In the genomic region with DNA sequence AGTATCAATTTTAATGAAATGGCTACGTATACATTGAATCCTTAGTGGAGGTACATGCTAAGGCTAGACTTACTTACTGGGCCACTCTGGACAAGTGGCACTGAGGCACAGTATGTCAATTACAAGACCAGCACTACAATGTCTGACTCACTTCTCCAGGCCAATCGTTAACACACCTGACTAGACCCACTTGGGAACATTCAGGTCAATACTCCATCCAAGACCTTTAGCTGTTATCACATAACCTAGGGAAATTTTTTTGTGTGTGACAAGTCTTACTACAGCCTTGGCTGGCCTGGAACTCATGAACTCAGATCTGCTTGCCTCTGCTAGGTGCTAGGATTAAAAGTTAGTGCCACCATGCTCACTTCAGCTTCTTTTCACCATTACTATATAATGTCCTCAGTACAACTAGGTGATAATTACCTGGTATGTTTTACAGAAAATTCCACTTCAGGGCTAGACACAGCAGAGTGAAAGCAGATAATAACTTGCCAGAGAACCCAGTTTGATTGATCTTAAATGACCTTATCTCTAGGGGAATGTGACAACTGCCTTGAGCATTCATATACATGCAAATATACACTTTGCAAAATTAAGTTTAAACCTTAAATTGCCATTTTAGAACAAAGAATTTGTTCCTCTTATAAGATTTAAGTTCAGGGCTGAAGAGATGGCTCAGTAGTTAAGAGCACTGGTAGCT, we compare ENCODE assay signal across 16 mouse cellular contexts. TPM values are rescaled to one million over a fixed set of nuclear protein-coding genes. Genes with fewer than 3 reads are reported as not detected.
A peak's percentile ranks its signal among the peaks of the same experiment; 100 is the strongest.
DNase-seq lines count a peak whose midpoint lies in the region; ATAC-seq lines count a peak whose summit lies in the region.
"Had no signal": no experiment of that assay in that cellular context is flagged by ENCODE, and none has a peak within 500 bp of the region (broad histone marks: within the 10 kb centered on the region; RNA-seq: fewer than 3 reads in every experiment).

No protein-coding gene starts in this region.

- H3K9me3 ChIP-seq in heart, embryonic 15.5 days (replicated peaks), result no peaks in the 10 kb centered on the region
- no peaks in the 10 kb centered on the region for H3K9me3 ChIP-seq in heart, embryonic 11.5 days (replicated peaks; ENCODE audit: control insufficient read depth, low read length)
- H3K9me3 ChIP-seq in megakaryocyte, embryonic 14.5 days, result no peaks in the 10 kb centered on the region
- H3K9me3 ChIP-seq: limb, embryonic 13.5 days had no signal

- peaks cover 31% of the 10 kb centered on the region for H3K4me1 ChIP-seq in heart, embryonic 15.5 days (replicated peaks)
- H3K4me1 ChIP-seq in heart, embryonic 11.5 days (ENCODE audit: control insufficient read depth, insufficient read depth, low read length), result 0 out of 2 replicates have a peak, but pooled peaks cover 4% of the 10 kb centered on the region
- peaks cover 16% of the 10 kb centered on the region for H3K4me1 ChIP-seq in megakaryocyte, embryonic 14.5 days

- 71% methylated on average over 2 of the region's 2 CpGs for WGBS in heart, embryonic 15.5 days
- 84% methylated on average over 2 of the region's 2 CpGs for WGBS in heart, embryonic 11.5 days (ENCODE audit: insufficient replicate concordance)

- no peak overlapping the region for H3K4me3 ChIP-seq in heart, embryonic 15.5 days
- H3K4me3 ChIP-seq in heart, embryonic 11.5 days (ENCODE audit: low read depth, low read length), result no peak overlapping the region
- peak overlapping the region; percentile 64 for H3K4me3 ChIP-seq in megakaryocyte, embryonic 14.5 days (replicated peaks)
- H3K4me3 ChIP-seq: limb, embryonic 13.5 days had no signal

- no peak overlapping the region for H3K9ac ChIP-seq in heart, embryonic 15.5 days
- no peak overlapping the region for H3K9ac ChIP-seq in heart, embryonic 11.5 days (ENCODE audit: low read depth, low read length)
- H3K9ac ChIP-seq: limb, embryonic 13.5 days had no signal

- peak; percentile 40 for DNase-seq in Muller cell, postnatal 12 days (ENCODE audit: inconsistent ontology term)
- DNase-seq in splenic B cell, adult 2 months (ENCODE audit: low read depth, low spot score), result peak; percentile 52
- no peak for DNase-seq in thymus, postnatal 4 days
- DNase-seq: adrenal gland, postnatal 14 days; cerebellum, adult 11-12 months; lung, postnatal 36 days; retina, postnatal 1 day; thymus, adult 2 months had no signal

- no peaks in the 10 kb centered on the region for H3K27me3 ChIP-seq in heart, embryonic 15.5 days
- no peaks in the 10 kb centered on the region for H3K27me3 ChIP-seq in heart, embryonic 11.5 days (ENCODE audit: control insufficient read depth, insufficient read depth, low read length)
- no peaks in the 10 kb centered on the region for H3K27me3 ChIP-seq in megakaryocyte, embryonic 14.5 days (replicated peaks)
- no peaks in the 10 kb centered on the region for H3K27me3 ChIP-seq in splenic B cell, adult 2 months (ENCODE audit: control insufficient read depth, insufficient read depth, low read length, poor library complexity, severe bottlenecking)
- H3K27me3 ChIP-seq: limb, embryonic 13.5 days had no signal

- H3K36me3 ChIP-seq in heart, embryonic 15.5 days, result peaks cover 17% of the 10 kb centered on the region
- peaks cover 15% of the 10 kb centered on the region for H3K36me3 ChIP-seq in heart, embryonic 11.5 days (ENCODE audit: control insufficient read depth, insufficient read depth, low read length)
- peaks cover 29% of the 10 kb centered on the region for H3K36me3 ChIP-seq in megakaryocyte, embryonic 14.5 days (replicated peaks; ENCODE audit: low read length)
- H3K36me3 ChIP-seq in splenic B cell, adult 2 months (ENCODE audit: control insufficient read depth, insufficient read depth, low read length, poor library complexity, severe bottlenecking), result peaks cover 12% of the 10 kb centered on the region; the same call in 1 of the 2 replicates

- H3K4me2 ChIP-seq in heart, embryonic 15.5 days, result peak overlapping the region; percentile 45; the same call in 1 of the 2 replicates
- H3K4me2 ChIP-seq in heart, embryonic 11.5 days, result no peak overlapping the region

- no peak overlapping the region for H3K27ac ChIP-seq in heart, embryonic 15.5 days
- no peak overlapping the region for H3K27ac ChIP-seq in heart, embryonic 11.5 days (ENCODE audit: low read depth, low read length)
- H3K27ac ChIP-seq: limb, embryonic 13.5 days had no signal

- no peak for ATAC-seq in heart, embryonic 15.5 days (replicated peaks; ENCODE audit: insufficient number of reproducible peaks, insufficient read depth, low FRiP score, low read depth)
- no peak for ATAC-seq in heart, embryonic 11.5 days (replicated peaks; ENCODE audit: insufficient number of reproducible peaks, low FRiP score, low TSS enrichment)
- ATAC-seq in megakaryocyte, adult 5-6 weeks (ENCODE audit: poor library complexity, severe bottlenecking), result no peak
- ATAC-seq: forebrain, embryonic 16.5 days had no signal

RNA-seq across cellular contexts. Expression of gene Gm10382, which starts 4.5 kb away (rescaled TPM):
- polyA plus RNA-seq in heart, embryonic 15.5 days (2015; fragmentation: Nextera tagmentation; extraction: Ambion mirVana), result 0.30 and 0.48 TPM in 2 replicates
- 0.42 TPM in 1 of 2 replicates, not detected in the other for polyA plus RNA-seq in heart, embryonic 11.5 days (2014; fragmentation: Nextera tagmentation; extraction: Ambion mirVana)
- polyA plus RNA-seq in megakaryocyte, embryonic 14.5 days (2012; ENCODE audit: insufficient read depth, low replicate concordance), result 0.53 and 1.9 TPM in 2 replicates
- total RNA-seq in megakaryocyte, adult 5-6 weeks (2015), result not detected in 2 replicates
- total RNA-seq in megakaryocyte, adult 5-6 weeks (2017), result 0.11 TPM in 1 of 2 replicates, not detected in the other
- total RNA-seq: heart, postnatal 10 days had no signal
- polyA plus RNA-seq: embryonic facial prominence, embryonic 11.5 days had no signal

RNA-seq across cellular contexts. Expression of gene Ubc, which starts 5.3 kb away (rescaled TPM):
- 782 and 963 TPM in 2 replicates for polyA plus RNA-seq in heart, embryonic 15.5 days (2015; fragmentation: Nextera tagmentation; extraction: Ambion mirVana)
- 833 and 922 TPM in 2 replicates for polyA plus RNA-seq in heart, embryonic 11.5 days (2014; fragmentation: Nextera tagmentation; extraction: Ambion mirVana)
- 71.3 and 127 TPM in 2 replicates for polyA plus RNA-seq in megakaryocyte, embryonic 14.5 days (2012; ENCODE audit: insufficient read depth, low replicate concordance)
- total RNA-seq in megakaryocyte, adult 5-6 weeks (2015), result 260 and 265 TPM in 2 replicates
- 355 and 414 TPM in 2 replicates for total RNA-seq in megakaryocyte, adult 5-6 weeks (2017)

RNA-seq across cellular contexts. Expression of gene Scarb1, which starts 43.8 kb away (rescaled TPM):
- 54.8 and 68.1 TPM in 2 replicates for polyA plus RNA-seq in heart, embryonic 15.5 days (2015; fragmentation: Nextera tagmentation; extraction: Ambion mirVana)
- polyA plus RNA-seq in heart, embryonic 11.5 days (2014; fragmentation: Nextera tagmentation; extraction: Ambion mirVana), result 57.1 and 67.0 TPM in 2 replicates
- 138 and 186 TPM in 2 replicates for polyA plus RNA-seq in megakaryocyte, embryonic 14.5 days (2012; ENCODE audit: insufficient read depth, low replicate concordance)
- total RNA-seq in megakaryocyte, adult 5-6 weeks (2015), result 88.7 and 92.9 TPM in 2 replicates
- 86.3 and 88.2 TPM in 2 replicates for total RNA-seq in megakaryocyte, adult 5-6 weeks (2017)

RNA-seq across cellular contexts. Expression of gene Dhx37, which starts 49.3 kb away (rescaled TPM):
- 7.0 and 10.4 TPM in 2 replicates for polyA plus RNA-seq in heart, embryonic 15.5 days (2015; fragmentation: Nextera tagmentation; extraction: Ambion mirVana)
- polyA plus RNA-seq in heart, embryonic 11.5 days (2014; fragmentation: Nextera tagmentation; extraction: Ambion mirVana), result 9.9 and 10.6 TPM in 2 replicates
- 14.4 and 23.5 TPM in 2 replicates for polyA plus RNA-seq in megakaryocyte, embryonic 14.5 days (2012; ENCODE audit: insufficient read depth, low replicate concordance)
- 6.6 and 13.9 TPM in 2 replicates for total RNA-seq in megakaryocyte, adult 5-6 weeks (2015)
- 15.7 and 29.0 TPM in 2 replicates for total RNA-seq in megakaryocyte, adult 5-6 weeks (2017)

RNA-seq across cellular contexts. Expression of gene Bri3bp, which starts 56.7 kb away (rescaled TPM):
- polyA plus RNA-seq in heart, embryonic 15.5 days (2015; fragmentation: Nextera tagmentation; extraction: Ambion mirVana), result 36.5 and 40.7 TPM in 2 replicates
- 30.8 and 32.7 TPM in 2 replicates for polyA plus RNA-seq in heart, embryonic 11.5 days (2014; fragmentation: Nextera tagmentation; extraction: Ambion mirVana)
- polyA plus RNA-seq in megakaryocyte, embryonic 14.5 days (2012; ENCODE audit: insufficient read depth, low replicate concordance), result 36.3 and 36.5 TPM in 2 replicates
- total RNA-seq in megakaryocyte, adult 5-6 weeks (2015), result 46.8 and 49.2 TPM in 2 replicates
- 19.7 and 26.3 TPM in 2 replicates for total RNA-seq in megakaryocyte, adult 5-6 weeks (2017)
